Mouse (Mus musculus): ENCODE measurements at regions not wholly inside any gene's neighbourhood (a gene's known extent, or its start where the extent isn't known, plus 50 kb on each side); places are given as distances from the start of the nearest gene placed in this dataset.

GRCm38 (mm10) chr9:40617676-40618062 lies 52.7 kb upstream of the Gm21915 start:
- no peak for DNase-seq

- no peak for DNase-seq
These were observed 53.3 kb upstream of the Gm21915 start for GRCm38 (mm10) chr9:40617036-40617675.

GRCm38 (mm10) chr9:40616426-40617035 lies 53.9 kb upstream of the Gm21915 start:
- DNase-seq: peak; percentile 83

DNA sequence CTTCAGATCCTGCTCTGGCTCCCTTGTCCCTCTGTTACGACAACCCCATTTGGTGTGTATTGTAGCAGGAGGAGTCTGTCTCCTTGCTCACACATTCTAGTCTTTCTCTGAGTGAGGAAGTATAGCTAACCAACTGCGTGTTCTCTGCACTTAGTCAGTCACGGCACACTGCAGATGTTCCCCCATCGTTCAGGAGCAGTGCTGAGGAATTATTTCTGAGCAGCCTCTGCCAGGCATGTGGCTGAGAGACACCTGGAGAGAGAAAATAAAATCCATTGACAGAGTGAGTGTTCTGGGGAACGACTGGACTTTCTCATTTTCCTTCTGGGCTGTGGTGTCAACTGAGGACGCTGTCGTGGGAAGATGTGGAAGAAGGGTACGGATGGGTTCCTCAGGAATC lies 54.5 kb upstream of the Gm21915 start:
- no peak for DNase-seq

DNA sequence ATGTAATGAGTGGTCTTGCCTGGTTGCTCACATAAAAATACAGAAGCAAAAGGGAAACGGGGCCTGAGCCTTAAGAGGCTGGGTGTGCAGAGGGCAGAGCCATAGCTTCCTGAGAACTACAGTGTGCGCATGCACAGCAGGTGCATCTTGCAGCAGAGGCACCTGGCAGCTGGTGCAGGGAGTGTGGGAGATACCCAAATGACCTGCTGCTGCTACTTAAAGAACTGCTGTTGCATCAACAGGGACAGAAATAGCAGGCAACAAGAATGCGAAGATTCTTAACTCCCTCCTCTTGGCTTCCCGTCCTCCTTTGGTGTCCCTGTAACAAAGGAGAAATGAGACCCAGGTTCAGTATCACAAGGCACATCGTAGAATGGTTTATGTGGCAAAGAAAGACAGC lies 56.3 kb upstream of the Gm21915 start:
- DNase-seq: no peak

- no peak for DNase-seq
These were observed 57.2 kb upstream of the Gm21915 start for GRCm38 (mm10) chr9:40613182-40613581.

GRCm38 (mm10) chr9:40612755-40613154 lies 57.7 kb upstream of the Gm21915 start:
- no peak for DNase-seq

GRCm38 (mm10) chr9:40612312-40612711 lies 58.1 kb upstream of the Gm21915 start:
- DNase-seq: no peak

- no peak for DNase-seq
These were observed 58.8 kb upstream of the Gm21915 start for GRCm38 (mm10) chr9:40611626-40612025.

GRCm38 (mm10) chr9:40608596-40608995 lies 61.8 kb upstream of the Gm21915 start:
- DNase-seq: no peak

GRCm38 (mm10) chr9:40607941-40608340 lies 62.5 kb upstream of the Gm21915 start:
- DNase-seq: no peak

- no peak for DNase-seq
These were observed 66.9 kb upstream of the Gm21915 start for GRCm38 (mm10) chr9:40603521-40603920.

DNA sequence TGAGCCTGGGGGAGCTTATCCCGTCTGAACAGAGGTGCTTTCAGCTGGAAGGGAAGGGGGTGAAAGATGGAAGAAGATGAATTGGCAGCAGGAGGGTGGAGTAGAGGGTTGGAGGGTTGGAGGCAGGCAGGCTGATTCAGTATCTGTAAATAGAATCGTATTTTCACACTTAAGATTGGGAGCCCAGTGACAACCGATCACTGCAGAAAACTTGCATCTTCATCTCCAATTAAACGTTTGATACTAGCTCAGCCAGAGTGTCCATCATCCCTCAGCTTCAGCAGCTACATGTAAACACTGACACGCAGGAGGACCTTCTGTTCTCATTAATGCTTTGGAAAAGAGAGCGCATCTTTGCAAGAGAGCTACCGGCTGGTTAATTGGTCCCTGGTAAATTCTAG lies 67.2 kb upstream of the Gramd1b start:
- no peak for DNase-seq

DNA sequence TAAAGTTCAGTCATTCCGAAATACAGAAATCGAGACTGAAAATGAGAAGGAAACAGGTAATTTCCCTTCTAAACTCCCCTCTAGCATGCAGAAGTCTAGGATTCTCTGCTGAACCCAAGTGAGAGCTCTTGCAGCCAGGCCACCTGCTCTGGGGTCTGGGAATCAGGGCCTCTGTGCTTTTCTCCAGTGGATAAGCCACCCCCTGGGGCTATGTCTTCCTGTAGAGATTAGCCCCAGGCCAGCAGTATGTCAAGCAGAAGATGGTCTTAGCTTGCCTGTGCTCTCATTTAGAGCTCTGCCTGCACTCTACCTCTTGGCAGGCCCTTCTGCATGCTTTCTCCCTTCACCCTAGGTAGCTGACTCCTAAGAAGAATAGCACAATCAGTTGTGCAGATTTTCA lies 56.2 kb upstream of the Gramd1b start:
- DNase-seq: no peak

DNA sequence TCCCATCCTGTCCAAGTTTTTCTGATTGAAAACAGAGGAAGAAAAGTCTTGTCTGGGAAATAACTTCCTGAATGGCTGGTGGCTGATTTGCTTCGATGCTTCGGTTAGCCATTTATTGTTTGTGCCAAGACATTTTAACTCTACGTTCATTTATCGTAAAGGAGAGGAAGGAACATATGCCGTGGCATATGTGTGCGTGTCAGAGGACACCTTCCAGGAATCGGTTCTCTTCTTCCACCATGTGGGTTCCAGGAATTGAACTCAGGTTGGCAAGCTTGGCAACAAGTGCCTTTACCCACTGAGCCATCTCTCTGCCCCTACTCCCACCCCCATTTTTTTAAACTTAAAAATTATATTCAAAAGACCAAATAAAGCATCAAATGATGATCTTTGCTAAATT lies 55.4 kb upstream of the Gramd1b start:
- DNase-seq: no peak

GRCm38 (mm10) chr9:40583554-40583953 lies 52.4 kb upstream of the Gramd1b start:
- peak; percentile 94 for DNase-seq

GRCm38 (mm10) chr9:40581854-40582253 lies 50.7 kb upstream of the Gramd1b start:
- DNase-seq: no peak

Data from cerebellum, adult 8-10 months (tissue).